Mouse (Mus musculus) midbrain, embryonic 12.5 days (tissue): ENCODE data around the gene Rabgap1. TPM values are rescaled to one million over a fixed set of nuclear protein-coding genes. Genes with fewer than 3 reads are reported as not detected.
"Not testable (repeated sequence)": the region's sequence is repeated elsewhere in the genome, so short reads cannot be mapped to it uniquely, and the experiment has no call there.

ENCODE experiments used
- ATAC-seq: fragments of 200-750 bp; cut with Nextera tagmentation; 2 replicates; pipeline ENCODE4 v1.8.0; 2017; ENCODE audit warnings: low read depth, moderate TSS enrichment, moderate library complexity; ENCODE audit not compliant: low FRiP score
- H3K27ac ChIP-seq: fragments of 300-500 bp; sonication (generic); replicated peaks from 2 replicates; pipeline ENCODE4 v1.5.1; 2016; ENCODE audit warnings: mild to moderate bottlenecking
- H3K27me3 ChIP-seq: fragments of 300-500 bp; sonication (generic); 2 replicates; pipeline ENCODE4 v1.6.1; 2016; ENCODE audit warnings: mild to moderate bottlenecking
- H3K36me3 ChIP-seq: fragments of 300-500 bp; sonication (generic); 2 replicates; pipeline ENCODE4 v1.6.1; 2016
- H3K4me1 ChIP-seq: fragments of 300-500 bp; sonication (generic); 2 replicates; pipeline ENCODE4 v1.6.1; 2016
- H3K4me2 ChIP-seq: fragments of 300-500 bp; sonication (generic); replicated peaks from 2 replicates; pipeline ENCODE4 v1.6.1; 2016; ENCODE audit warnings: mild to moderate bottlenecking, moderate library complexity
- H3K4me3 ChIP-seq: fragments of 300-500 bp; sonication (generic); 2 replicates; pipeline ENCODE4 v1.5.1; 2016; ENCODE audit warnings: mild to moderate bottlenecking
- H3K9ac ChIP-seq: fragments of 300-500 bp; sonication (generic); replicated peaks from 2 replicates; pipeline ENCODE4 v1.6.1; 2016; ENCODE audit warnings: mild to moderate bottlenecking, moderate library complexity
- H3K9me3 ChIP-seq: fragments of 300-500 bp; sonication (generic); 2 replicates; pipeline ENCODE4 v1.6.1; 2016; ENCODE audit warnings: mild to moderate bottlenecking
- WGBS: fragments of 180-500 bp; shearing (Covaris S2); methylation state at CpG from one replicate; pipeline ENCODE4 v1.1.7; 2016; 5-methylcytosine and 5-hydroxymethylcytosine counted together
- polyA plus RNA-seq: library from polyadenylated mRNA; unstranded; fragments of >200 nt; fragmentation: Nextera tagmentation; extraction: Ambion mirVana; gene quantifications from 2 replicates; pipeline ENCODE4 v1.2.1, GENCODE M21; 2016

The Rabgap1 gene
- polyA plus RNA-seq, 1 experiment from 2014 or later, result 70.5 TPM

DNA sequence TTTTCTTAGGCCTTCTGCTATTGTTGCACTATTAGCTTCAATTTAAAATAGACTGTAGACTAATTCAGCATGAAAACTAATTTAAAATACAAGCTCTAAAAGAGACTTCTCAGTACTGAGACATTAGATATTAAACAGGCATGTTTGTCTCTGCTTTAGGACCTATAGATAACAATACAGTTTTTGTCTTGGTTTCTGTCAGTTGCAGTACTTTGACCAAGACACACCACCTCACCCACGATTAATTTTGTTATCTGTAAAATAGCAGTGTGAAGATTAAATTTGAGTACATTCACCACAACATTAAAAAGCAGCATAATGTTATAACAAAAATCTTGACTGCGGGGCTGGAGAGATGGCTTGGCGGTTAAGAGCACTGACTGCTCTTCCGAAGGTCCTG, 23.2 kb downstream of the Rabgap1 start:
- Histone ChIP-seq H3K4me1 (no peaks in the 10 kb centered on the region), H3K9me3 (no peaks in the 10 kb centered on the region), H3K27ac (no peak overlapping the region), H3K4me2 (no peak overlapping the region), H3K36me3 (peaks cover 15% of the 10 kb centered on the region), H3K4me3 (no peak overlapping the region), H3K9ac (no peak overlapping the region), H3K27me3 (no peaks in the 10 kb centered on the region)
- ATAC-seq, result no peak
- WGBS, result 96% methylated on average over 4 of the region's 4 CpGs

DNA sequence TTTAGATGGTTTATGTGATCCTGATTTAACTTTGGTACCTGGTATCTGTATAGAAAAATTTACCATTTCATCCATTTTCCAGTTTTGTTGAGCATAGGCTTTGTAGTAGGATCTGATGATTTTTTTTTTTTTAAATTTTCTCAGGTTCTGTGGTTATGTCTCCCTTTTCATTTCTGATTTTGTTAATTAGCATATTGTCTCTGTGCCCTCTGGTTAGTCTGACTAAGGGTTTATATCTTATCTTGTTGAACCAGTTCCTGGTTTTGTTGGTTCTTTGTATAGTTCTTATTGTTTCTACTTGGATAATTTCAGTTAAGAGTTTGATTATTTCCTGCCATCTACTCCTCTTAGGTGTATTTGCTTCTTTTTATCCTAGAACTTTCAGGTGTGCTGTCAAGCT, 36.5 kb downstream of the Rabgap1 start:
- H3K9ac ChIP-seq, result no peak overlapping the region
- no peaks in the 10 kb centered on the region for H3K4me1 ChIP-seq
- no peaks in the 10 kb centered on the region for H3K27me3 ChIP-seq
- peaks cover 57% of the 10 kb centered on the region for H3K36me3 ChIP-seq
- no peak for ATAC-seq
- no peaks in the 10 kb centered on the region for H3K9me3 ChIP-seq
- no peak overlapping the region for H3K4me3 ChIP-seq
- no peak overlapping the region for H3K4me2 ChIP-seq
- no peak overlapping the region for H3K27ac ChIP-seq

DNA sequence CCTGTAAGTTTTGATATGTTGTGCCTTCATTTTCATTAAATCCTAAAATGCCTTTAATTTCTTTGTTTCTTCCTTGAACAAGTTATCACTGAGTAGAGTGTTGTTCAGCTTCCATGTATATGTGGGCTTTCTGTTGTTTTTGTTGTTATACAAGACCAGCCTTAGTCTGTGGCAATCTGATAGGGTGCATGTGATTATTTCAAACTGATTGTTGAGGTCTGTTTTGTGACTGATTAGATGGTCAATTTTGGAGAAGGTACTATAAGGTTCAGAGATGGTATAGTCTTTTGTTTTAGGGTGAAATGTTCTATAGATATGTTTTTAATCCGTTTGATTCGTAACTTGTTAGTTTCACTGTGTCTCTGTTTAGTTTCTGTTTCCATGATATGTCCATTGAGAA, 37.0 kb downstream of the Rabgap1 start:
- Histone ChIP-seq H3K27ac (no peak overlapping the region), H3K4me1 (no peaks in the 10 kb centered on the region), H3K9me3 (no peaks in the 10 kb centered on the region), H3K9ac (no peak overlapping the region), H3K27me3 (no peaks in the 10 kb centered on the region), H3K4me2 (no peak overlapping the region), H3K4me3 (no peak overlapping the region), H3K36me3 (peaks cover 62% of the 10 kb centered on the region)
- WGBS, result 98% methylated on average over 2 of the region's 2 CpGs
- ATAC-seq, result no peak

DNA sequence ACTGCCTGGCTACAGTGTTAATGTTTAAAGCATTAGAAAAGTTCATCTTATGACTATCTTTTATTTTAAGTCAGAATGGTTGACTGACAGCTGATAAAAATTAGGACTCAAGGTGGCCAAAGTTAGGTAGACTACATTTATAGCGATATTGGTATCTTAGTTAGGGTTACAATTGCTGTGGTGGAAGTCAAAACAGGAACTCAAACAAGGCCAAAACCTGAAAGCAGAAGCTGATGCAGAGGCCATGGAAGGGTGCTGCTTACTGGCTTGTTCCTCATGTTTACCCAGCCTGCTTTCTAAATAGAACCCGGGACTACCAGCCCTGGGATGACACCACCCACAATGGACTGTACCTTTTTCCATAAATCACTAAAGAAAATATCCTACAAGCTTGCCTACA, 41.1 kb downstream of the Rabgap1 start:
- ATAC-seq, result no peak
- no peak overlapping the region for H3K4me3 ChIP-seq
- WGBS, result 91% methylated on average over 2 of the region's 2 CpGs
- no peaks in the 10 kb centered on the region for H3K27me3 ChIP-seq
- H3K4me1 ChIP-seq, result no peaks in the 10 kb centered on the region
- H3K9ac ChIP-seq, result no peak overlapping the region
- no peaks in the 10 kb centered on the region for H3K9me3 ChIP-seq
- H3K36me3 ChIP-seq, result peaks cover 44% of the 10 kb centered on the region
- no peak overlapping the region for H3K27ac ChIP-seq
- H3K4me2 ChIP-seq, result no peak overlapping the region

DNA sequence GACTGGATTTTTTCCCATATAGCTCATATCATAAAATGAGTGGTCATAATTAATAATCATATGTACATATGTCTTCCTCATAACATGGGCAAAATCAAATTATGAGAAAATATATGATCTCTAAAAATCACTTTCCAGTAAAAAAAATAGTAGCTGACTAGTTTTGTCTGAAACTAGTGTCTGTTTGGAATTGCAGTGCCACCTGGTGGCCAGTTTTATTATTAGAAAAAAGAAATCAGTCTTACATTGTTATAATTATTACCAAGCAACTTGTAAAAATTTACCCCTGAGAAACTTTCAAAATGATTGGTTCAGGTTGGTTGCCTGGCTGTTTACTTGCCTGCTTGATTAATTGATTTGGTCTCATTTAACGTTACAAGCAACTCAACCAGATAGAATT, 42.3 kb downstream of the Rabgap1 start:
- no peak for ATAC-seq
- H3K4me3 ChIP-seq, result no peak overlapping the region
- no peak overlapping the region for H3K9ac ChIP-seq
- no peaks in the 10 kb centered on the region for H3K4me1 ChIP-seq
- peaks cover 54% of the 10 kb centered on the region for H3K36me3 ChIP-seq
- no peak overlapping the region for H3K27ac ChIP-seq
- WGBS, result 86% methylated on average over 1 of the region's 1 CpGs
- H3K9me3 ChIP-seq, result no peaks in the 10 kb centered on the region
- no peak overlapping the region for H3K4me2 ChIP-seq
- no peaks in the 10 kb centered on the region for H3K27me3 ChIP-seq

DNA sequence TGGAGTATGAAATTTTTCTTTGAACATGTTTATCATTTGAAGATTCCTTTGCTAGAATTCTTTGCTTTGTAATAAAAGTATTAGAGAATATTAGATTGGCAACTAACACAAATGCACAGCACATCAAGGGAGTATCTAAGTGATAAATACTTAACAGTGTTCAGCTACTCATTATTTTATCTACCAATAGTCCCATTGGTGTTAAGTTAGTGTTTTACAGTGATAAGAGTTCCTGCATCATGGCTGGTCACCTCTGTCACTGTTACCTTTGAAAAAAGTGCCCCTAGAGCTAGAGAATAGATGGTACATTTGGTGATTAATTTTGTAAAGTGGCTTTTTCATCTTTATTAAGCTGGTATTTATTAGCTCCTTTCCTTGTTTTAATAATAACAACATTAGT, 43.3 kb downstream of the Rabgap1 start:
- H3K4me1 ChIP-seq, result no peaks in the 10 kb centered on the region
- H3K4me3 ChIP-seq, result no peak overlapping the region
- H3K27ac ChIP-seq, result no peak overlapping the region
- no peak for ATAC-seq
- peaks cover 54% of the 10 kb centered on the region for H3K36me3 ChIP-seq
- no peak overlapping the region for H3K9ac ChIP-seq
- no peaks in the 10 kb centered on the region for H3K9me3 ChIP-seq
- no peak overlapping the region for H3K4me2 ChIP-seq
- H3K27me3 ChIP-seq, result no peaks in the 10 kb centered on the region

DNA sequence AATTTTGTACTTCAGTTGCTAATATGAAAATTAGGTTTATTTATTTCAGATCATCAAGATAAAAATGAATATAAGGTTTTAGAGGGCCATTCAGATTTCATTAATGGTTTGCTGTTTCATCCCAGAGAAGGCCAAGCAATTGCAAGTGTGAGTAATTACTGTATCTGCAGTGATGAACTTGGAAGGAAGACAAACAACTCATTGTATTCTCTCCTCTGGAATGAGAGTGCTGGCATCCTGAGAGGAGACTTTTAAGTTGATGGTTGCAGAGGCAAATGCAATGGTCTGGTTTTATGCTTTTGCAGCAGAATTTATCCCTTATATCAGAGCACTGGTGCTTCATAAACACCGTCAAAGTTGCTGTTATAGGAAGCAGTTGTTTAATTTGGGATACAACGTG, 45.9 kb downstream of the Rabgap1 start:
- no peak overlapping the region for H3K4me2 ChIP-seq
- WGBS, result 98% methylated on average over 2 of the region's 2 CpGs
- no peak for ATAC-seq
- H3K27ac ChIP-seq, result no peak overlapping the region
- peaks cover 55% of the 10 kb centered on the region for H3K36me3 ChIP-seq
- H3K27me3 ChIP-seq, result no peaks in the 10 kb centered on the region
- no peaks in the 10 kb centered on the region for H3K4me1 ChIP-seq
- no peaks in the 10 kb centered on the region for H3K9me3 ChIP-seq
- H3K9ac ChIP-seq, result no peak overlapping the region
- H3K4me3 ChIP-seq, result no peak overlapping the region

DNA sequence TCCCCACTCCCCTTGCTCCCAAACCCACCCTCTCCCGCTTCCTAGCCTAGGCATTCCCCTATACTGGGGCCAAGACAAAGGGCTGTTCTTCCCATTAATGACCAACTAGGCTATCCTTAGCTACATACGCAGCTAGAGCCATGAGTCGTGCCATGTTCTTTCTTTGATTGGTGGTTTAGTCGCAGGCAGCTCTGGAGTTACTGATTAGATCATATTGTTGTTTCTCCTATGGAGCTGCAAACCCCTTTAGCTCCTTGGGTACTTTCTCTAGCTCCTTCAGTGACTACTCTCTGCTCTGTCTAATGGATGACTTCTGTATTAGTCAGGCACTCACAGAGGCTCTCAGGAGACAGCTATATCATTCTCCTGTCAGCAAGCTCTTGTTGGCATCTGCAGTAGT, 54.2 kb downstream of the Rabgap1 start:
- H3K27me3 ChIP-seq, result no peaks in the 10 kb centered on the region
- peaks cover 52% of the 10 kb centered on the region for H3K36me3 ChIP-seq
- H3K27ac ChIP-seq, result no peak overlapping the region
- H3K4me2 ChIP-seq, result no peak overlapping the region
- no peak overlapping the region for H3K4me3 ChIP-seq
- ATAC-seq, result no peak
- H3K9me3 ChIP-seq, result no peaks in the 10 kb centered on the region
- H3K9ac ChIP-seq, result no peak overlapping the region
- no peaks in the 10 kb centered on the region for H3K4me1 ChIP-seq
- 93% methylated on average over 4 of the region's 4 CpGs for WGBS

DNA sequence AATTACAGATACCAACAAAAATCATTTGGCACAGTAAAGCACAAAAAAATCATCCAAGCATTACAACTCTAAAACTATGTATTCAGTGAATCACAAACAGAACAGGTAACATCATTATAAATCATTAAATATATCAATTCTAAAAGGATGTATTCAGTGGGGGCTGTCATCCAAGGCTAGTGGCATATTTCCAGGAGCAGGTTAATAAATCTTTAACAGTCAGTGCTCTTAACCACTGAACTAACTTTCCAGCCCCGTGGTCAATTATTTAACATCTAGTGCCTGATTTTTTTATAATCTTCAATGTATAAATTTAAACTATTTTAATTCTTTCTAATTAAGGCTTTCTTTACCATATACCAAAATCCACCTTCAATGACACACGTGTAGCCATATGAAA, 62.8 kb downstream of the Rabgap1 start:
- not testable (repeated sequence) for H3K27me3 ChIP-seq, H3K9me3 ChIP-seq, H3K4me1 ChIP-seq, H3K27ac ChIP-seq, H3K4me3 ChIP-seq, ATAC-seq, H3K9ac ChIP-seq, H3K4me2 ChIP-seq
- H3K36me3 ChIP-seq, result peaks cover 32% of the 10 kb centered on the region
- WGBS, result 94% methylated on average over 2 of the region's 2 CpGs

DNA sequence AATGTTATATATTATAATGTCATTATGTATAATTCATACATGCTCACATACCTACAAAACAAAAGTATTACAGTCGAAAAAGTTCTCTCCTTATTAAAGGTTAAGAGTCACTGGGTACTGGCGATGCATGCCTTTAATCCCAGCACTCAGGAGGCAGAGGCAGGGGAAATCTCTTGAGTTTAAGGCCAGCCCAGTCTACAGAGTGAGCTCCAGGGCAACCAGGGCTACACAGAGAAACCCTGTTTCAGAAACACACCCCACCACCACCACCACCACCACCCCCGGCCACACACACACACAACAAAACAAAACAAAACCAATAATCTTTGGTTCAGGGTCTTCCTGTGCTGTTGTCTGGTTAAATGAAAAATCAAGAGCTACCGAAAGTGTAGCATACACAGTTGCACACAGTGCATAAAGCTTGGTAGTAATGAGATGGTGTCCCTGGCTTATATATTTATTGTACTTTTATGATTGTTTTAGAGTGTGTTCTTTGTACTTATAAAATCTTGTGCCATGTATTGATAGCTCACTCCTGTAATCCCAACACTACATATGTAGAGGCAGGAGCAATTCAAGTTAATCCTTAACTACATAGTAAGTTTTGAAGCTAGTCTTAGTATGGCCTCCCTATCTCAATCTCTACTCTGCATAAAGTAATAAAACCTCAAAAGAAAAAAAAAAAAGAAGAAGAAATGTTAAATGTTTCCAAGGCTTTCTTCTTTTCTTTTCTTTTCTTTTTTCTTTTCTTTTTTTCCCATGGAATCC, 68.2 kb downstream of the Rabgap1 start:
- Histone ChIP-seq H3K4me1 (peaks cover 4% of the 10 kb centered on the region), H3K9ac (no peak overlapping the region), H3K36me3 (peaks cover 27% of the 10 kb centered on the region), H3K9me3 (no peaks in the 10 kb centered on the region), H3K27ac (no peak overlapping the region), H3K27me3 (no peaks in the 10 kb centered on the region), H3K4me3 (no peak overlapping the region), H3K4me2 (no peak overlapping the region)
- WGBS, result 89% methylated on average over 4 of the region's 4 CpGs
- ATAC-seq, result no peak

DNA sequence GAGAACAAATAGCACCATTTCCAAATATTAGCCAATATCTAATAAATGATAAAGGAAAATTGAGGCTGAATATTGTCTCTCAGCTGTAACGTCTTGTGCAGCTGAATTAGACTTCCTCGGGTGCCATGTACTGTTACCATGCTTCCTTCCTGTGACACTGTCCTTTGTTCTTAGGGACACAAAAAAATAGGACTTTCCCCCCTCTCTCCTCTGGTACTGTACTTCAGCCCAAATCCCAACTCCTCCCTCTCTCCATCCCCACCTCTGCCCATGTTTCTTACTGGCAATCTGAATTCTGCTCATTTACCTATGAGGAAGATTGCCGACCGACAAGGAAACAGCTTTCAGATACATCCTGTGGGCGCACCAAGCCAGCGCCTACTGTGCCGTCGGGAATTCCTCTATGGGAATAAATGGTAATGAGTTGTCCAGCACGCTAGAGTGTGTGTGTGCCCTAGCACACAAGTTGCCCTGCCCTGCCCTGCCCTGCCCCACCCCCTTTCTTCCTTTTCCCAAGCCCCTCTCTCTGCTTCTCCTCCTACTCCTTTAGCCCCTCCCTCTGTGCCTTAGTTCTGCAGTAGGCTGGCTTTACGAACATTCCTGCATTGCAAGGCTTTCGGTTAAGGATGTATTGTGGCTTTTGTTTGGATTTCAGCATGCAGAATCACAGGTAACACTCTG, 73.1 kb downstream of the Rabgap1 start, which contains the start of gene Gpr21:
TSS of gene Gpr21 (plus strand) at position 303 of the 681 bp plus-strand sequence.
- Histone ChIP-seq H3K27me3 (no peaks in the 10 kb centered on the region), H3K9me3 (no peaks in the 10 kb centered on the region), H3K4me3 (peak within 1 kb of the TSS; percentile 28), H3K36me3 (peaks cover 24% of the 10 kb centered on the region), H3K4me1 (peaks cover 12% of the 10 kb centered on the region), H3K9ac (peak within 1 kb of the TSS; percentile 17; the same call in 1 of the 2 replicates), H3K27ac (peak within 1 kb of the TSS; percentile 72), H3K4me2 (peak within 1 kb of the TSS; percentile 38)
- WGBS, result 21% methylated on average over 11 of the region's 11 CpGs
- ATAC-seq, result peak; percentile 89

DNA sequence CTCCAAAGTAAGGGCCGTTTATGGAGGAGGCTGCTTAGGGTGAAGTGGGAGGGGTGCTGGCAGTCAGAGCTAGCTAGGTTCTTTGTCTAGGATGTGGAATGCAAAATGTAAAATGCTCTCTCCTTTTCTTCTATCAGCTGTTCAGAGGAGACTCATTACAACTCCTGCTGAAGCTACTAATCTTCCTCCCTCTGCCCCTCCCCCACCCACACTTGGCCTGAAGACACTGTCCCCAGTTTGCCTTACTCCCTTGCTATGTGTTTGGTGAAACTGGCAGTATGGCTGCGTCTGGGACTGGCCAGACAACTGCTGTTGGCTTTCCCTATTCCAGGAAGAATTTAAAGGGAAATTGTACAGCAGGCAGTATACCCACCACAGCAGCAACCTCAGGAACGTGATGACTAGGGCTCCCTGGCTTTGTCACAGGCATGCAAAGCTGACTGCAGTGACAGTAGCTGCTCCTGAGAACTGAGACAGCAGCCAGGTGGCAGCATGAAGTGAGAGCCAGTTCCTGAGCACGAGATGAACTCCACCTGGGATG, 73.9 kb downstream of the Rabgap1 start:
- Histone ChIP-seq H3K9ac (0 out of 2 replicates have a peak overlapping the region, but pooled peaks have one; percentile 17), H3K27ac (peak overlapping the region; percentile 72), H3K4me3 (peak overlapping the region; percentile 28)

More for the DNA sequence above, 73.9 kb downstream of the Rabgap1 start:
- Histone ChIP-seq H3K4me2 (peak overlapping the region; percentile 38), H3K9me3 (no peaks in the 10 kb centered on the region), H3K27me3 (no peaks in the 10 kb centered on the region), H3K4me1 (peaks cover 12% of the 10 kb centered on the region), H3K36me3 (peaks cover 21% of the 10 kb centered on the region)
- peak; percentile 60 for ATAC-seq
- 26% methylated on average over 4 of the region's 4 CpGs for WGBS
